Mouse (Mus musculus) spleen, adult 2 months (tissue): ENCODE results near the gene Gulp1. TPM values are rescaled to one million over a fixed set of nuclear protein-coding genes. Genes with fewer than 3 reads are reported as not detected.

Source experiments
- DNase-seq, 2 experiments: peaks; one replicate each; pipeline versions ENCODE4 v3.0.0 to v3.0.0-alpha.2; 2012 to 2021; ENCODE audit warnings: low spot score in 2 of 2, low read depth in 1 of 2
- H3K27ac ChIP-seq: fragments of 200-500 bp; 2 replicates; pipeline ENCODE4 v1.5.1; 2012; ENCODE audit warnings: low read length, inconsistent platforms; ENCODE audit not compliant: insufficient read depth
- H3K27me3 ChIP-seq: fragments of 200-500 bp; 2 replicates; pipeline ENCODE4 v1.6.1; 2012; ENCODE audit warnings: mild to moderate bottlenecking, moderate library complexity, low read length, inconsistent platforms; ENCODE audit not compliant: control insufficient read depth, insufficient read depth
- H3K36me3 ChIP-seq: fragments of 200-500 bp; 2 replicates; pipeline ENCODE4 v1.6.1; 2012; ENCODE audit warnings: mild to moderate bottlenecking, low read length, inconsistent platforms; ENCODE audit not compliant: control insufficient read depth, insufficient read depth
- H3K4me1 ChIP-seq: fragments of 200-500 bp; 2 replicates; pipeline ENCODE4 v1.6.1; 2011; ENCODE audit warnings: inconsistent platforms; ENCODE audit not compliant: control insufficient read depth, insufficient read depth, insufficient read length
- H3K4me3 ChIP-seq: fragments of 200-500 bp; 2 replicates; pipeline ENCODE4 v1.5.1; 2011; ENCODE audit warnings: mild to moderate bottlenecking, inconsistent platforms; ENCODE audit not compliant: insufficient read depth, insufficient read length; ENCODE audit errors: extremely low read depth
- CTCF ChIP-seq: fragments of 200-500 bp; IDR thresholded peaks from 2 replicates; pipeline ENCODE4 v1.5.1; 2011; ENCODE audit warnings: mild to moderate bottlenecking, inconsistent platforms; ENCODE audit not compliant: insufficient read depth, insufficient read length, insufficient replicate concordance; ENCODE audit errors: extremely low read depth
- POLR2A ChIP-seq: fragments of 200-500 bp; IDR thresholded peaks from 2 replicates; pipeline ENCODE4 v1.6.1; 2011; ENCODE audit warnings: low read depth, low read length, inconsistent platforms
- WGBS: fragments of 180-500 bp; shearing (Covaris S2); methylation state at CpG from one replicate; pipeline ENCODE4 v1.1.7; 2018; 5-methylcytosine and 5-hydroxymethylcytosine counted together
- polyA plus RNA-seq: library from polyadenylated mRNA; depleted of rRNA; stranded (reverse); fragments of >200 nt; gene quantifications from 2 replicates; pipeline ENCODE4 v1.2.3, GENCODE M21; 2012

Gulp1 gene
- polyA plus RNA-seq, 1 experiment: 1.7 TPM

DNA sequence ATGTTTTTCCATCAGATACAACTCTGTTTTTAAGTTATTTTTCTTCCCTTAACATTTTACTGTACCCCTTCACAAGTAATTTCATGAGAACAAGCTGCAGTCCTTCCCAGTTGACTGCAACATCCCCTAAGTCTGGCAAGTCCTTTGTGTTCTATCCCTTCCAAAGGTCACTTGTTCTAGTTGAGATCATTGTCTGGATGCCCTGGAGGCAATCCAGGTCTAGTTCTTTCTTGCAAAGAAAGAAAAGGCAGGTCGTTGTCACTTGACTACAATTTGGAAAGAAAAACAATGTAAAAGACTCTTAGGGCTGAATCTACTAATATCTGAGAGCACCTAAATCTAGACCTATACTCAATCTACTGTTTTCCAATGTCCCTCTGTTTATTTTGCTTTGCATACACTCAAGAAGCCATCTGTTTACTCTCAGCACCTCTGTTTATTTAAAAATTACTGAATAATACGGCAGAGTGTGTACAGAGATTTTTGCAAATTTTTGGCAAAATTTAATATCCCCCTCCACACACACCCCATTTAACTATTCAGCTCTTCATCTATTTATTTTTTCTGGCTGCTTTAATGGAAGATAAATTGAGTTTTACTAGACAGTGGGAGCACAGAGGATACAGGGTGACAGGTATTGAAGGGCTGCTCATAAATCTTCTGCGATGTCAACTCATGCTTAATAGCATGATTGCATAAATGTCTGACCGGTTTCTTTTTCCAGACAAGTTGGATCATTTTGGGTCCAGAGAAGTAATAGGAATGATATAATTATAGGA, 252.5 kb downstream of the Gulp1 start:
- 83% methylated on average over 4 of the region's 4 CpGs for WGBS
- no peak overlapping the region for H3K27ac ChIP-seq
- TF ChIP-seq POLR2A: no peak
- TF ChIP-seq CTCF: no peak
- no peaks in the 10 kb centered on the region for H3K4me1 ChIP-seq
- no peaks in the 10 kb centered on the region for H3K27me3 ChIP-seq
- no peak for DNase-seq
- no peaks in the 10 kb centered on the region for H3K36me3 ChIP-seq
- no peak overlapping the region for H3K4me3 ChIP-seq

DNA sequence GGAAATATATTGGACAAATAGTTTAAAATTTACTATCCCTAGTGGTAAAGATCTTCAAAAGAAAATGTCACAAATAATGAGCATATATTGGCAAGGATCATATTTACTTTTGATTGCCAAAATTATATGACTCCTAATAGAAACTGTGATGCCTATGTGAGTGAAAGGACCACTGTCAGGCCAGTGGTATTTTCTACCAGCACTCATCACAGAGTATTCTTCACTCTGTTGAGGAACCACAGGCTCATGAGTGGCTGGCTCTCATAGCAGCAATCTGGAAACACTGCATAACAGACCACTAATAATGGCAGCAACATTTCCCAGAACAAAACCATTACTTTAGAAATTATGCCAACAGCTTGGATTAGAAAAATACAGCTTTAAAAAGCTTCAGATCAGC, 255.1 kb downstream of the Gulp1 start:
- DNase-seq: no peak
- Histone ChIP-seq H3K27ac (no peak overlapping the region), H3K4me3 (no peak overlapping the region), H3K4me1 (no peaks in the 10 kb centered on the region), H3K27me3 (no peaks in the 10 kb centered on the region), H3K36me3 (no peaks in the 10 kb centered on the region)
- TF ChIP-seq POLR2A (no peak), CTCF (no peak)

DNA sequence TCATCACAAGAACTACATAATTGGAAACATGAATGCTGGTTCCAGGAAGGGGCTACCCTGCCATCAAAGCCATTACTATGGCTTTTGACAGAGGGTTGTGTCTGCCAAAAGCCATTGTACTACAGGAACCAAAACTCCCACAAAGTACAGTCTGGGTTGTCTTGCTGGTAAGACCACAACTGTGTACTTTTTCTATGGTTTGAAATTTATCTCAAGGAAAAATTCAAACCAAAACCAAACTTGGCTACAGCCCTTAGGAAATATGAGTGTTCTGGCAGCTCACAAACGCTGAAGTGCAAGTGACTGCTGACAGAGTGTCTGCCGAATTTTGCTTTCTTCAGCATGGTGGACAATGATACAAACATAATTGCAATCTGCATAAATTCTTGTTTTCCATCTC, 259.0 kb downstream of the Gulp1 start:
- Histone ChIP-seq H3K4me1 (no peaks in the 10 kb centered on the region), H3K27ac (no peak overlapping the region), H3K36me3 (no peaks in the 10 kb centered on the region), H3K4me3 (no peak overlapping the region), H3K27me3 (no peaks in the 10 kb centered on the region)
- WGBS: 85% methylated on average over 2 of the region's 2 CpGs
- TF ChIP-seq POLR2A (no peak), CTCF (no peak)
- no peak for DNase-seq

DNA sequence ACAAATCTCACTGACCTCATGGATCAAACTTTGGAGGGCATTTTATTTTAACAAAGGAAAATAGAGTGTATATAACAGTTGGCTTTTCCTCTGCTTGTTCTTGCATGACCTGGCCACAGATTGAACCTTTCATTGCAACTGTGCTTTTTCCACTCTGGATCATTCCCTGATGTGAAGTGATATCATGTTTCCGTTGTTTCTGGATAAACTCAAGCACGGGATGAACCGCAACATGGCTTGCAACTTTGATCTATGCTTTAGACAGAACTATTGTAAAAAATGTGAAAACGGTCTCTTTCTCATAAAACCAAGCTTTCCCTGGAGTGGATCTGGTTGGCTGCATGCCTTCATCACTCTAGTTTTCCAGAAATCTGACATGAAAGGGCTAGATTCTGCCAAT, 282.6 kb downstream of the Gulp1 start:
- H3K4me3 ChIP-seq: no peak overlapping the region
- no peaks in the 10 kb centered on the region for H3K4me1 ChIP-seq
- TF ChIP-seq POLR2A (no peak), CTCF (no peak)
- H3K27me3 ChIP-seq: no peaks in the 10 kb centered on the region
- no peak overlapping the region for H3K27ac ChIP-seq
- DNase-seq: no peak
- 85% methylated on average over 4 of the region's 4 CpGs for WGBS
- no peaks in the 10 kb centered on the region for H3K36me3 ChIP-seq
